Mouse (Mus musculus) embryonic facial prominence, embryonic 14.5 days (tissue): Measurements from ENCODE around the gene Cdc37l1. TPM values are rescaled to one million over a fixed set of nuclear protein-coding genes. Genes with fewer than 3 reads are reported as not detected.
A peak's percentile ranks its signal among the peaks of the same experiment; 100 is the strongest.

Experiments used
- ATAC-seq: fragments of 200-750 bp; cut with Nextera tagmentation; 2 replicates; pipeline ENCODE4 v1.8.0; 2017; ENCODE audit warnings: low read depth, moderate number of reproducible peaks, moderate TSS enrichment
- DNase-seq: peaks from one replicate; pipeline ENCODE4 v3.0.0-alpha.2; 2015; ENCODE audit warnings: low spot score
- H3K27ac ChIP-seq: fragments of 300-500 bp; sonication (generic); replicated peaks from 2 replicates; pipeline ENCODE4 v1.5.1; 2014; ENCODE audit warnings: low read depth, mild to moderate bottlenecking, low read length, moderate library complexity
- H3K27me3 ChIP-seq: fragments of 300-500 bp; sonication (generic); replicated peaks from 2 replicates; pipeline ENCODE4 v1.6.1; 2014; ENCODE audit warnings: low read length; ENCODE audit not compliant: control insufficient read depth, insufficient read depth
- H3K36me3 ChIP-seq: fragments of 300-500 bp; sonication (generic); 2 replicates; pipeline ENCODE4 v1.6.1; 2014; ENCODE audit warnings: low read length, mixed read lengths; ENCODE audit not compliant: control insufficient read depth, insufficient read depth
- H3K4me1 ChIP-seq: fragments of 300-500 bp; sonication (generic); 2 replicates; pipeline ENCODE4 v1.6.1; 2014; ENCODE audit warnings: antibody characterized with exemption, low read length; ENCODE audit not compliant: control insufficient read depth, insufficient read depth
- H3K4me2 ChIP-seq: fragments of 300-500 bp; sonication (generic); 2 replicates; pipeline ENCODE4 v1.6.1; 2014; ENCODE audit warnings: low read depth, mild to moderate bottlenecking, low read length, moderate library complexity, mixed read lengths
- H3K4me3 ChIP-seq: fragments of 300-500 bp; sonication (generic); 2 replicates; pipeline ENCODE4 v1.5.1; 2014; ENCODE audit warnings: low read depth, mild to moderate bottlenecking, low read length
- H3K9ac ChIP-seq: fragments of 300-500 bp; sonication (generic); 2 replicates; pipeline ENCODE4 v1.6.1; 2014; ENCODE audit warnings: low read depth, mild to moderate bottlenecking, low read length, moderate library complexity, mixed read lengths
- H3K9me3 ChIP-seq: fragments of 300-500 bp; sonication (generic); 2 replicates; pipeline ENCODE4 v1.6.1; 2016; ENCODE audit warnings: low read length; ENCODE audit not compliant: control insufficient read depth
- WGBS: fragments of 180-500 bp; shearing (Covaris S2); extraction: QIAGEN DNeasy Blood & Tissue Kit; methylation state at CpG from one replicate; pipeline ENCODE4 v1.1.7; 2014; 5-methylcytosine and 5-hydroxymethylcytosine counted together
- polyA plus RNA-seq: library from polyadenylated mRNA; unstranded; fragments of >200 nt; fragmentation: Nextera tagmentation; extraction: Ambion mirVana; gene quantifications from 2 replicates; pipeline ENCODE4 v1.2.1, GENCODE M21; 2014

Cdc37l1 gene
- polyA plus RNA-seq, 1 experiment from 2014 or later = 35.8 TPM

DNA sequence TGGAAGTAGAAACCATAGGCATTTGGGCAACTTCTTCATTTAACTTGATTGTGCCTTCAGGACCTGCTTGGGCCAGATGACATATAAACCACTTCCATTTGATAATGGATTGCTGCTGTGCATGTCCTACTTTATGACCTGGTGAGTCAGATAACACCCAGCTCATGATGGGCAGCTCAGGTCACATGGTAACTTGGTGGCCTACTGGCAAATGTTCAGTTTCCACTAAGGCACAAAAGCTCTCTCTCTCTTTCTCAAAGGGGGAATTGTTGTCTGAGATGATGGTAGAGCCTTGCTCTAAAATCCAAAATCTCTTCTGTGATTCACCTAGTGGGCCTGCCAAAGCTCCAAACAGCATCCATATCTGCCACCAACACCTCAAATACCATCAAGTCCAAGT, 42.5 kb downstream of the Cdc37l1 start:
- ATAC-seq (no peak), DNase-seq (no peak)
- Histone ChIP-seq H3K36me3 (peaks cover 30% of the 10 kb centered on the region), H3K4me1 (no peaks in the 10 kb centered on the region), H3K4me2 (no peak overlapping the region), H3K4me3 (no peak overlapping the region), H3K27me3 (no peaks in the 10 kb centered on the region), H3K27ac (no peak overlapping the region), H3K9me3 (no peaks in the 10 kb centered on the region), H3K9ac (no peak overlapping the region)

- no peak overlapping the region for H3K9ac ChIP-seq
- no peak overlapping the region for H3K4me3 ChIP-seq
- DNase-seq = no peak
- H3K4me1 ChIP-seq = no peaks in the 10 kb centered on the region
- H3K27ac ChIP-seq = 0 out of 2 replicates have a peak overlapping the region, but pooled peaks have one; percentile 21
- no peaks in the 10 kb centered on the region for H3K27me3 ChIP-seq
- no peak for ATAC-seq
- WGBS = 84% methylated on average over 5 of the region's 5 CpGs
- H3K36me3 ChIP-seq = peaks cover 37% of the 10 kb centered on the region
- H3K4me2 ChIP-seq = no peak overlapping the region
- H3K9me3 ChIP-seq = 0 out of 2 replicates have a peak, but pooled peaks cover 4% of the 10 kb centered on the region
Measured at GRCm38 (mm10) chr19:29037026-29037425, 46.9 kb downstream of the Cdc37l1 start.

GRCm38 (mm10) chr19:29037541-29037940, 47.4 kb downstream of the Cdc37l1 start:
- H3K4me1 ChIP-seq = no peaks in the 10 kb centered on the region
- H3K9me3 ChIP-seq = 0 out of 2 replicates have a peak, but pooled peaks cover 4% of the 10 kb centered on the region
- peaks cover 37% of the 10 kb centered on the region for H3K36me3 ChIP-seq
- no peak overlapping the region for H3K4me3 ChIP-seq
- no peak for DNase-seq
- WGBS = 84% methylated on average over 10 of the region's 10 CpGs
- H3K9ac ChIP-seq = no peak overlapping the region
- ATAC-seq = no peak
- no peak overlapping the region for H3K4me2 ChIP-seq
- H3K27ac ChIP-seq = 0 out of 2 replicates have a peak overlapping the region, but pooled peaks have one; percentile 21
- H3K27me3 ChIP-seq = no peaks in the 10 kb centered on the region

GRCm38 (mm10) chr19:29039334-29039733, 49.2 kb downstream of the Cdc37l1 start:
- Histone ChIP-seq H3K27ac (no peak overlapping the region), H3K4me2 (no peak overlapping the region), H3K27me3 (no peaks in the 10 kb centered on the region), H3K4me1 (peaks cover 3% of the 10 kb centered on the region; the same call in 1 of the 2 replicates), H3K36me3 (peaks cover 31% of the 10 kb centered on the region), H3K4me3 (no peak overlapping the region), H3K9ac (no peak overlapping the region), H3K9me3 (0 out of 2 replicates have a peak, but pooled peaks cover 4% of the 10 kb centered on the region)
- DNase-seq (no peak), ATAC-seq (no peak)

- H3K4me3 ChIP-seq = no peak overlapping the region
- H3K4me2 ChIP-seq = no peak overlapping the region
- 83% methylated on average over 4 of the region's 4 CpGs for WGBS
- peaks cover 28% of the 10 kb centered on the region for H3K36me3 ChIP-seq
- no peaks in the 10 kb centered on the region for H3K27me3 ChIP-seq
- ATAC-seq (no peak), DNase-seq (no peak)
- H3K27ac ChIP-seq = no peak overlapping the region
- no peak overlapping the region for H3K9ac ChIP-seq
- H3K4me1 ChIP-seq = peaks cover 3% of the 10 kb centered on the region; the same call in 1 of the 2 replicates
- 0 out of 2 replicates have a peak, but pooled peaks cover 4% of the 10 kb centered on the region for H3K9me3 ChIP-seq
Measured at GRCm38 (mm10) chr19:29040206-29040605, 50.1 kb downstream of the Cdc37l1 start.

GRCm38 (mm10) chr19:29042143-29042542, 52.0 kb downstream of the Cdc37l1 start:
- Histone ChIP-seq H3K4me3 (no peak overlapping the region), H3K4me2 (no peak overlapping the region), H3K9ac (no peak overlapping the region), H3K9me3 (0 out of 2 replicates have a peak, but pooled peaks cover 4% of the 10 kb centered on the region), H3K36me3 (peaks cover 13% of the 10 kb centered on the region), H3K27ac (no peak overlapping the region), H3K4me1 (peaks cover 9% of the 10 kb centered on the region; the same call in 1 of the 2 replicates), H3K27me3 (no peaks in the 10 kb centered on the region)
- DNase-seq (no peak), ATAC-seq (no peak)
- 70% methylated on average over 6 of the region's 6 CpGs for WGBS

DNA sequence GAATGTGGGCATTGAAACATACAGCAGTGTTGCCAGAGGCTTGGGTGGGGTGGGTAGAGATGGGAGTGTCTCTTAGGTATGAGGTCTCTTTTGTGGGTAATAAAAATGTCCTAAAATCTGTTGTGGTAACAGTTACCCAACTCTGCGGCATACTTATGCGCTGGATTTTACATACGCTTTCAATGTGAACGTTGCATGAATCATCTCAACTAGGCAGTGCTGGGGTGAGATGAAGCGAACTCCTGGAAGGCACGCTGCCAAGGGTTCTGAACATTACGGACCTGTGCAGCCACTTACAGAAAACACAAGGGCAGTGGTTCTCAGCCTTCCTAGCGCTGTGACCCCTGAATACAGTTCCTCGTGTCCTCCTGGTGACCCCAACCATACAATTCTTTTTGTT, 52.5 kb downstream of the Cdc37l1 start:
- Histone ChIP-seq H3K9me3 (0 out of 2 replicates have a peak, but pooled peaks cover 4% of the 10 kb centered on the region), H3K9ac (no peak overlapping the region), H3K4me2 (no peak overlapping the region), H3K36me3 (peaks cover 8% of the 10 kb centered on the region; the same call in 1 of the 2 replicates), H3K4me3 (no peak overlapping the region), H3K27me3 (no peaks in the 10 kb centered on the region), H3K27ac (no peak overlapping the region), H3K4me1 (peaks cover 9% of the 10 kb centered on the region; the same call in 1 of the 2 replicates)
- peak; percentile 22 for DNase-seq
- WGBS = 83% methylated on average over 9 of the region's 9 CpGs
- no peak for ATAC-seq

DNA sequence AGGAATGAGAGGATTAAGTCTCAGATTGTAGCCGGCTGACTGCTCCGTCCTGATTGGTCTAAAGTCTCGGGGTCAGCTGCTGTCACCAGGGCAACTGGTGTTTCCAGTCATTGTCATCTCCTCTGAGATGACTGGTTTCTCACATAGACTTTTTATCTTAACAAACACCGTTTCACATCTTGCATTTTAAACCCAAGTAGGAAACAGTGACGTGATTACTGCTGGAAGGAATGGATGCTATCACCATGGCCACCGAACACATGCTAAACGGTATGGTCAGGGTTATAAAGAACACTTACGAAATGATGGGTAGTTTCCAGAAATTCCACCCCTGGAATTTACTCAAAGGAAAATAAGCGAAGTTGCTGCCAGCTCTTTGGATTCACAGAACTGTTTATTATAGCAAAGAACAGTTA, 54.2 kb downstream of the Cdc37l1 start:
- H3K36me3 ChIP-seq = peaks cover 6% of the 10 kb centered on the region; the same call in 1 of the 2 replicates
- no peak overlapping the region; the same call in 1 of the 2 replicates for H3K27ac ChIP-seq
- DNase-seq (peak; percentile 34), ATAC-seq (no peak)
- H3K4me3 ChIP-seq = no peak overlapping the region
- H3K9ac ChIP-seq = no peak overlapping the region
- peak overlapping the region; percentile 8; the same call in 1 of the 2 replicates for H3K4me2 ChIP-seq
- H3K27me3 ChIP-seq = no peaks in the 10 kb centered on the region
- WGBS = 54% methylated on average over 9 of the region's 9 CpGs
- H3K4me1 ChIP-seq = peaks cover 9% of the 10 kb centered on the region; the same call in 1 of the 2 replicates
- H3K9me3 ChIP-seq = 0 out of 2 replicates have a peak, but pooled peaks cover 4% of the 10 kb centered on the region

GRCm38 (mm10) chr19:29045369-29045768, 55.2 kb downstream of the Cdc37l1 start:
- Histone ChIP-seq H3K9me3 (no peaks in the 10 kb centered on the region), H3K4me1 (peaks cover 9% of the 10 kb centered on the region; the same call in 1 of the 2 replicates), H3K27me3 (no peaks in the 10 kb centered on the region), H3K27ac (no peak overlapping the region), H3K4me2 (peak overlapping the region; percentile 56; the same call in 1 of the 2 replicates), H3K36me3 (no peaks in the 10 kb centered on the region), H3K4me3 (no peak overlapping the region), H3K9ac (no peak overlapping the region)
- WGBS = 47% methylated on average over 4 of the region's 4 CpGs
- ATAC-seq (no peak), DNase-seq (no peak)
